Mouse (Mus musculus) left cerebral cortex, postnatal 25 days (tissue): ENCODE data around the gene Tmem208. TPM values are rescaled to one million over a fixed set of nuclear protein-coding genes. Genes with fewer than 3 reads are reported as not detected.

Experiments
- DNase-seq, 2 experiments: peaks; one replicate each; pipeline ENCODE4 v3.0.0; 2022; ENCODE audit warnings: low spot score in 2 of 2, mixed read lengths in 1 of 2
- intact Hi-C: fragments of 180-260 bp; cut with DNase I; formaldehyde crosslinking; loops from one replicate; pipeline ENCODE4 v1.15.1; 2025
- microRNA-seq, 2 experiments: library from miRNA; unstranded; fragments of <30 nt; microRNA quantifications; one replicate each; pipeline ENCODE4 v1.2.0; 2022
- total RNA-seq, 2 experiments: library from RNA; stranded (reverse); gene quantifications; 2 replicates each; pipeline ENCODE4 v1.2.3; 2021

Gene Tmem208
- total RNA-seq, 2 experiments from 2014 or later, result 39.8 to 41.7 TPM

DNA sequence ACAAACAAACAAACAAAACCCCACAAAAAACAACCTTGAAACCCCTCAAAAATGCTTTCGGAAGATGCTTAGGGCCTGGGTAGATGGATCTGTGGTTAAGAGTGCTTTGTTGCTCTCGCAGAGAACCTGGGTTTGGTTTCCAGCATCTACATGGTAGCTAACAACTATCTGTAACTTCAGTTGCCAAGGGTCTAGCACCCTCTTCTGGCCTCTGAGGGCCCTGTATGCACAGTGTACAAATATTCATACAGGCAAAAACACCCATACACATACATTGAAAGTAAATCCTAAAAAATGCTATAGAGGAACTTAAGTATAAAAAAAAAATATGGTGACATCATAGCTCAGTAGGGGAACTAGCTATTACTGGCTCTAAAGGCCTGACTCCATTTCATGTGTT is 57.9 kb downstream of the Tmem208 start:
- intact Hi-C loops, result no loop called here
- no peak for DNase-seq

Small RNA genes lying within 50 kb of the gene (microRNA-seq; reads per million reads assigned to microRNA genes)
- gene Gm27320 (0 reads per million in 2 experiments), gene Mir328 (10,029 to 10,698 reads per million in 2 experiments)

Other genes with a start within 250 kb of the Tmem208 start
- not detected for gene Ces3b, start 242.6 kb upstream of the Tmem208 start, total RNA-seq
- gene Ces4a, start 194.6 kb upstream of the Tmem208 start, total RNA-seq, result not detected
- 10 to 100 TPM; 20.3 to 22.1 TPM for gene Cbfb, start 155.7 kb upstream of the Tmem208 start, total RNA-seq
- gene D230025D16Rik, start 101.2 kb upstream of the Tmem208 start, total RNA-seq, result 10 to 100 TPM; 37.6 to 38.1 TPM
- 1 to 10 TPM; 2.1 to 2.4 TPM for gene B3gnt9, start 71.2 kb upstream of the Tmem208 start, total RNA-seq
- gene Tradd, start 61.7 kb upstream of the Tmem208 start, total RNA-seq, result 1 to 10 TPM; 5.5 to 5.7 TPM
- under 1 TPM; 0.57 to 0.85 TPM for gene Fbxl8, start 61.7 kb upstream of the Tmem208 start, total RNA-seq
- gene Hsf4, start 56.6 kb upstream of the Tmem208 start, total RNA-seq, result 1 to 10 TPM; 6.9 to 7.9 TPM
- gene Nol3, start 50.2 kb upstream of the Tmem208 start, total RNA-seq, result 1 to 10 TPM; 7.7 TPM
- gene 4931428F04Rik, start 36.5 kb upstream of the Tmem208 start, total RNA-seq, result 10 to 100 TPM; 25.4 to 29.1 TPM
- gene Exoc3l, start 30.3 kb upstream of the Tmem208 start, total RNA-seq, result 1 to 10 TPM; 1.4 to 1.8 TPM
- 10 to 100 TPM; 32.9 to 35.1 TPM for gene E2f4, start 28.7 kb upstream of the Tmem208 start, total RNA-seq
- gene Elmo3, start 20.8 kb upstream of the Tmem208 start, total RNA-seq, result 1 to 10 TPM in 1 of 2 experiments, under 1 TPM in 1; 0.62 to 1.8 TPM
- gene Lrrc29, start 76 bp upstream of the Tmem208 start, total RNA-seq, result 1 to 10 TPM; 5.1 to 5.2 TPM
- gene Fhod1, start 21.6 kb downstream of the Tmem208 start, total RNA-seq, result 1 to 10 TPM; 2.5 to 3.2 TPM
- gene Slc9a5, start 22.5 kb downstream of the Tmem208 start, total RNA-seq, result 10 to 100 TPM; 39.1 to 42.6 TPM
- gene Plekhg4, start 46.9 kb downstream of the Tmem208 start, total RNA-seq, result 1 to 10 TPM; 3.1 to 4.6 TPM
- not detected for gene Kctd19, start 87.1 kb downstream of the Tmem208 start, total RNA-seq
- under 1 TPM; 0.28 to 0.41 TPM for gene Lrrc36, start 87.2 kb downstream of the Tmem208 start, total RNA-seq
- 10 to 100 TPM; 30.1 to 37.5 TPM for gene Tppp3, start 145.2 kb downstream of the Tmem208 start, total RNA-seq
- 10 to 100 TPM; 34.9 to 35.6 TPM for gene Zdhhc1, start 170.5 kb downstream of the Tmem208 start, total RNA-seq
- gene Hsd11b2, start 192.4 kb downstream of the Tmem208 start, total RNA-seq, result not detected
- gene Atp6v0d1, start 239.7 kb downstream of the Tmem208 start, total RNA-seq, result 100 to 1,000 TPM; 317 to 340 TPM